Mouse (Mus musculus): Measurements from ENCODE around the gene Hoxc9.

Gene Hoxc9

DNA sequence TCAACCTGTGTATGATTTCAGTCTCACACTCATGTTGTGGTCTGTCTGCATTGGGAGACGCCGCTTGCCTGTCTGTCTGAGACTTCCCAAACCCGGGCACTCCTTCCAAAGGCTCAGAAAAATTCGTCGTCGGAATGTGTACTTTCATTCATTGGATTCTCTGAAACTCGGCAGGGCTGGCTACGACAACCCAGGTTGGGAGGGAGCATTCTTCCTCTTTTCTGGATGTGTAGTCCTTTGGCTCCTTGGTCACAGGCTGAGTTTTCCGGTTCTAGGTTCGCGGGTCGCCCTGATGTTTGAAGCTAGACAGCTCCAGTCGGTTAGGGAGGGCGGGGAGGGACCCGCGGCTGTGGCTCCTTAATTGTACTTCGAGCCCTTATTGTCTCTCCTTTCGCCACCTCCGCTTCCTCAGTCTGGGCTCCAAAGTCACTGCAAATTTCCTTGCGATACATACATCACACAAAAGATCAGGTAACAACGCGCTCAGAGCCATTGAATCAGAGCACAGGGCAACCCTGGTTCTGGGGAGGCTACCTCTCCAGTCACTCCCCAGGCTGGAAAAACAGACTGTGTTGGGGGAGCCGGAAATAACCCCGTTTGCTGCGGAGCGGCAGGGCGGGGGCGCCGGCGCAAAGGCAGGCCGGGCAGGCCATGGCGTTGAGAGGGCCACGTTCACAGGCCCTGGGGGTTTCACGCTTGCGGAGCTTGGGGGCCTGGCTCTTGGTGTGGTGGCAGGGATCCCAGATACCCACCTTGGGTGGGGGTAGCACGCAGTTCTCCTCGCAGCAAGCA lies 588 bp downstream of the Hoxc9 start:
- DNase-seq (ENCODE audit: low read depth, low spot score), result no peak

DNA sequence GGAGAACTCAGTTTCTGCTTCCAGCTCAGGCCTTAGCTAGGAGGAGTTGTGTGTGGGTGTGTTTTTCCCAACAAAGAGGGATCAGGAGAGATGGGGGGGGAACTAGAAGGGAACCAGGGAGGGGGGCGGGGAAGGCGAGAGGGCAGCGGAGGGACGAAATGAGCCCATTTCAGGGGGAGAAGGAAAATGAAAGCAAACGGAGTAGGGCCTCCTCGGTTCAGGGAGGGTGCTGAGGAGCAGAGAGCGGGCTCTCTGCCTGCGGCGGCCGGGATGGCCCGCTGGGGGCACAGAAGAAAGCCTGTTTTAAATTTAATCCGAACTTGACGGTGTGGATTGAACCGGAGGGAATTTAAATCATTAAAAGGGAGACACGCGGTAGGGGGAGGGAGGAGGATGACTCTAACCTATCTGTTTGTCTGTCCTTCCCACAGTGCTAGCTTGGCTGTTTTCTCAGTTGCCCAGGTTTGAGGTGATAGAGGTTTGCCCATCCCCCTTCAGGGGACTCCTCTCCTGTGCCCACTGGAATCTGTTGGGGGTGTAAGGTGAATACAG lies 1.3 kb downstream of the Hoxc9 start:
- DNase-seq (ENCODE audit: low read depth, low spot score), result no peak

DNA sequence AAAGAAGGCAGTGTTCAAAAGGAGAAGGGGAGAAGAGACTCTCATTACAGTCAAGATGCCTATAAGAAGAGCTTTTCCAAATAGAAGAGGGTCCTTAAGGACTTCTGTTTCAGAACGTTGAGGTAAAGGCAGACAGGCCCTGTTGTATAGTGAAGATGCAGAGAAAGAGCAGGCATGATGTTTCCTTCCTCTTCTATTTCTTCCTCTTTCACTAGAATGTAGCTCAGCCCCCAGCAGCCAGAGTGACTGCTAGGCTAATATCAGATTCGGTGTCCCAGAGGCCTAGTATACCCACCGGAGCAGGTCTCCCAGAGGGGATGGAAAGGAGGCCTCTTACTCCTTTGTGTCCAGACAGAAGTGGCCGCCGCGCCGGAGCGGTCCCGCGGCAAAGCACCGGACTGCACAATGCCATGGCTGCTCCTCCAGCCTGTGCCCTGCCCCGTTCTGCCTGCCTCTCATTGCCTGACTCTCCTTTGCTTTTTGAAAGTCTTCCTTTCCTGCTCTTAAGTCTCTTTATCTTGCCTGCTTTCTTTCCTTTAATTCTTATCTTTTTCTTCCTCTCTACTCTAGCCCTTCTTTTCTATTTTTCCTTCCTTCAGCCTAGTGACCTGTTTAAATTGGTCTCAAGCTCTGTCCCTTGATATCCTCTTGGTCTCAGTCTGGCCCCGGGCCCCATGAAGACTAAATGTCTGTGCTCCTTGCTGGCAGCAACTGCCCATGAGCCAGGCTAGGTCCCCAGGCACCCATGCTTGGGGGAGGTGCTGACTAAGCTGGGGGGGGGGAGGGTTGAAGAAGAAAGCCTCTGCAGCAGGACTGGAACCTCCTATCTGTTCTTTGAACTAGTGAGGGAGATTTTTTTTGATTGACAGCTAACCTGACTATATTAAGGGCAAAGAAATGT lies 2.6 kb downstream of the Hoxc9 start:
- DNase-seq (ENCODE audit: low read depth, low spot score), result no peak

DNA sequence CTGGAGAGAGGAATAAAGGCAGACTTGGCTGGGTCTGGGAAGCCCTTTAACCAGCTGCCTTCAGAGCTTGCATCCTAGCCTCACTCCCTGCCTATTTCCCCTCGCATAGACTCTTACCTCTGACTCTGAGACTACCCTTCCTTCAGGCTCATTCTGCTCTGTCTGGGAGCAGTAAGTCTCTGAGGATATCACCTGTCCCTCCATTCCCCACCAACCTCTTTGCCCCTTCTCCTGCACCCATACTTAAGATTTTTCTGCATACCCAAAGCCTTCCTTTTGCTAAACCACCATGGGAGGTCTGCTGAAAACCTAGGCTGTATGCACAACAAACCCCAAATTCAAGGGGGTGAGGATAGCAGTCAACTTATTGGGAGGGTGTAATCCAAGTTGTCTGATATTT lies 3.7 kb downstream of the Hoxc9 start:
- no peak for DNase-seq (ENCODE audit: low read depth, low spot score)

DNA sequence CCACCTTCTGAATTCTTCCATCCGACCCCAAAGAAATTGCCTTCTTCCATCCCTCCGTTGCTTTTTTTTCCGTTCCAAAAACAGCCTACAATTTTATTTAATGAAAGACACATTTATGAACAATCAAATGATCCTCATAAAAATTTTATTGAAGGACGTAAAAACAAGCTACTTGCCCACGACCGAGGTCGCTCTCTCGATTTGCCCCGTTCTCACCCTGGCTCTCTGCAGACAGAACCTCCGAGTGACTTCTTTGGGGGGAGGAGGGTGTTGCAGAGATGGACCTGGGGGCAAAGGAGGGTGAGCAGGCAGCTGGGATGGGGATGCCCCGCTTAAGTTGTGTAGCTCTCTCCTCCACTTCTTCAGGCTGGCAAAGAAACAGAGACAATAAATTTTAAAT lies 4.1 kb downstream of the Hoxc9 start:
- DNase-seq (ENCODE audit: low read depth, low spot score), result no peak

DNA sequence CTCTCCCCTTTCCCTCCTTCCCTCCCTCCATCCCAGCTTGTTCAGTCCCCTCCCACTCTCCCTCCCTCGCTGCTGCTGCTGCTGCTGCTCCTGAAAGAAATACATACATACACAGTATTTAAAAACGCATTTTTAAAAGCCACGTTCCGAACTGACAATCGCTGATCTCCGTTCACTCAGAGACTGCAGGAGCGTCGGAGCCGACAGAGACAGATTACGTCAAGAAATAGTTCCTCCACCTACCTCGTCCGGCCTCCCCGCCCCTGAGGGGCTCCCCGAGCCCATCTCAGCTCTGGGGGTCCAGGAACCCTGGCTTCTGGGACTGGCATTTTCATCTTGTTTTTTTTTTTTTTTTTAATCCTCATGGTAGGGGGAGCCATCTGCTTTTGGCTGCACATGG lies 4.7 kb downstream of the Hoxc9 start:
- DNase-seq (ENCODE audit: low read depth, low spot score), result no peak

DNA sequence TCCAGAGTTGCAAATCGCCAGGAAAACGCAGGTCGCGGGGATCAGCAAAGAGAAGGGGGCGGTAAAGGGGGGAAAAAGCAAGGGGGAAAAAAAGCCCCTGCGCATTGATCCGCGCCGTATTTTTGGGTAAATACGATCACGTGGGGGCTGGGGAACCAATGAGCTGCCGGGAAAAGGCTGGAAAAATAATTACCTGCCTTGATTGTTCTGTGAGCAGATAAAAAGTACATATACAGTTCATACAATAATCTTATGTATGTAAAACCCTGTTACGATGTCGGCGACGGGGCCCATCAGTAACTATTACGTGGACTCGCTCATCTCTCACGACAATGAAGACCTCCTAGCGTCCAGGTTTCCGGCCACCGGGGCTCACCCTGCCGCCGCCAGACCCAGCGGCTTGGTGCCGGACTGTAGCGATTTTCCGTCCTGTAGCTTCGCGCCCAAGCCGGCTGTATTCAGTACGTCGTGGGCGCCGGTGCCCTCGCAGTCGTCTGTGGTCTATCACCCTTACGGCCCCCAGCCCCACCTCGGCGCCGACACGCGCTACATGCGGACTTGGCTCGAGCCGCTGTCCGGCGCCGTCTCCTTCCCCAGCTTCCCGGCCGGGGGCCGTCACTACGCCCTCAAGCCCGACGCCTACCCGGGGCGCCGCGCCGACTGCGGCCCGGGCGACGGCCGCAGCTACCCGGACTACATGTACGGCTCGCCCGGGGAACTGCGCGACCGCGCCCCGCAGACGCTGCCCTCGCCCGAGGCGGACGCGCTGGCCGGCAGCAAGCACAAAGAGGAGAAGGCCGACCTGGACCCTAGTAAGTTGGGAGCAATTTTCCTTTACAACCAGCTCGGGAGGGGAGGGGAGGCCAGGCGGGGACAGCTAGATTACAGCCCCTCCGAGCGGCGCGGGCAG lies 5.4 kb downstream of the Hoxc9 start:
- DNase-seq (ENCODE audit: low read depth, low spot score), result no peak

- DNase-seq (ENCODE audit: low read depth, low spot score), result no peak
Measured at GRCm38 (mm10) chr15:102983716-102984115, 7.5 kb downstream of the Hoxc9 start.

- DNase-seq (ENCODE audit: low read depth, low spot score), result no peak
Measured at GRCm38 (mm10) chr15:102984521-102984920, 8.3 kb downstream of the Hoxc9 start.

DNA sequence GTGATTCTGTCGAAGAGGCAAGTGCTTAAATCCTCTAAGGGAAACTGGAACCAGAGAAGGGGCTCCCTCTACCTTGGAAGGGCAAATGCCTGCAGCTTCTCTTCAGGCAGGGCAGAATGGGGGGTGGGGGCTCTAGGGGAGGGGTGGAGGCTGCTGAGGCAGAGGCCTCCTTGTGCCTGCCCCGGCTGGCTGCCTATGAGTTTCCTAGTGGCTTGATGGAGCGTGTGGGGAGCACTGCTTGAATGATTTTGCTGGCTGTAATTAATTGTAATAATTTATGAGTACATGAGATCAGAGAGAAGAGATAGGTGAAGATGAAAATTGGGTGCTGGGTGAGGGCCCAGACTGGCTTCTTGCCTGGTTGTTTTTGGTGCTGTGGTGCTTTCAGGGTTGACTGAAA lies 8.7 kb downstream of the Hoxc9 start:
- no peak for DNase-seq (ENCODE audit: low read depth, low spot score)

GRCm38 (mm10) chr15:102987124-102987833 lies 11.0 kb downstream of the Hoxc9 start:
- peak; percentile 92 for DNase-seq (ENCODE audit: low read depth, low spot score)

GRCm38 (mm10) chr15:102988078-102988477 lies 11.8 kb downstream of the Hoxc9 start:
- no peak for DNase-seq (ENCODE audit: low read depth, low spot score)

DNA sequence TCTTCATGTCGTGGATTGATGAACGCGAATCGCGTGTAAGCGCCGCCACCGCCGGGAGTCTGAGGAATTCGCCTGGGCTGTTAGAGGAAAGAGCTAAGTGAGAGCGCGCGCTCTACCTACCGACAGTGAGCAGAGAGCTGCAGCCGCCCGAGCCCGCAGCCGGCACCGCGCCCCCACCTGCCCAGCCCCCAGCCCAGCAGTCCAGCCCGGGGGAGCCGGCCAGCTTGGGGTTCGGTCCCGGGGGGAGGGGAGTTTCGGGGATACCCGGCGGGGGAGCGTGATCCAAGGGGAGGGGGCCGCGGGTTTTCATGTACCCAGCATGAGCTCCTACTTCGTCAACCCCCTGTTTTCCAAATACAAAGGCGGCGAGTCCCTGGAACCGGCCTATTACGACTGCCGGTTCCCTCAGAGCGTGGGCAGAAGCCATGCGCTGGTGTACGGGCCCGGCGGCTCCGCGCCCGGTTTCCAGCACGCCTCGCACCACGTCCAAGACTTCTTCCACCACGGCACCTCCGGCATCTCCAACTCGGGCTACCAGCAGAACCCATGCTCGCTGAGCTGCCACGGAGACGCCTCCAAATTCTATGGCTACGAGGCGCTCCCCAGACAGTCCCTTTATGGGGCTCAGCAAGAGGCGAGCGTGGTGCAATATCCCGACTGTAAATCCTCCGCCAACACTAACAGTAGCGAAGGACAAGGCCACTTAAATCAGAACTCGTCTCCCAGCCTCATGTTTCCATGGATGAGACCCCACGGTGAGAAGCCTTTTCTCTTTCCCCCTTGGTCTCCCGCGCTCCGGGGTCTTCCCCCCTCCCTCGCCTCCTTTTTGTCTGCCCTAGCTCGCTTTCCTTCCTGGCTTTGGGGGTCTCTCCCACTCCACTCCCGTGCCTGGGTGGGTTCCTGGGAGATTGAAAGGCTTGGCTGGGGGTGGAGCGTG lies 14.5 kb downstream of the Hoxc9 start, which contains the start of gene Hoxc8:
TSS of gene Hoxc8 (plus strand) at position 147 of the 937 bp plus-strand sequence.
- no peak for DNase-seq (ENCODE audit: low read depth, low spot score)

- DNase-seq (ENCODE audit: low read depth, low spot score), result no peak
Measured at GRCm38 (mm10) chr15:102991782-102992181, 15.5 kb downstream of the Hoxc9 start.

DNA sequence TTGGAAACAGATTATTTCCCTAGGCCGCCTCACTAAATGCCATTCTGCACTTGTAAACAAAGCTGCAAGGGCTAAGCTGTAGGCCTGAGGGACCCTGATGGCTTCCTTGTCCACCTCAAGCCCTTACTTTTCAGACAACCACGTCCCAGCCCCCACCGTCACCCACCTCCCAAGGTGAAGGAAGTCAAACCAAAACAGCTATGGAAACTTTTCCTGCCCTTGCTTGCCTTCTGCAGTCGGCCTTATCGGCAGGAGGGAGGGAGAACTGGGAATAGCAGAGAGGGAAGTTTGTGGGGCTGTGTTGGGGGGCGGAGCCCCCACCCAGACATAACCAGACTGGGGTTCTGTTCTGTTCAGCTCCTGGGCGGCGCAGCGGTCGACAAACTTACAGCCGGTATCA lies 16.0 kb downstream of the Hoxc9 start:
- DNase-seq (ENCODE audit: low read depth, low spot score), result no peak

DNA sequence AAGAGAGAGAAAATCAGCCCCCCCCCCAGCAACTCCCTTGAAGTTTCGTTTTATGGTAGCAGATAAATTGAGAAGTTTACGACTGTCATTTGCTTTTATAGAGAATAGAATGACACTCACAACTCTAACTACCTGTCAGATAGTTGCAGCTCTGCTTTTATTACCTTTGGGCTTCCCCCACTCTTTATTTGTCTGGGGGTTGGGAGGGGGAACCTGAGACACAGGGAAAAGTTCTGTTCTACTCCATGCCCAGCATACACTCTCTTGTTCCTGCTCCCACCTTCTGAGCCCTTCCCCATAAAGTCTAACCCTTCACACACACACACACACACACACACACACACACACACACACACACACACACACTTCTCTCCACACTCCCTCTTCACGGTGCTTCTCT lies 16.6 kb downstream of the Hoxc9 start:
- no peak for DNase-seq (ENCODE audit: low read depth, low spot score)

GRCm38 (mm10) chr15:102996548-102996947 lies 20.3 kb downstream of the Hoxc9 start:
- no peak for DNase-seq (ENCODE audit: low read depth, low spot score)

DNA sequence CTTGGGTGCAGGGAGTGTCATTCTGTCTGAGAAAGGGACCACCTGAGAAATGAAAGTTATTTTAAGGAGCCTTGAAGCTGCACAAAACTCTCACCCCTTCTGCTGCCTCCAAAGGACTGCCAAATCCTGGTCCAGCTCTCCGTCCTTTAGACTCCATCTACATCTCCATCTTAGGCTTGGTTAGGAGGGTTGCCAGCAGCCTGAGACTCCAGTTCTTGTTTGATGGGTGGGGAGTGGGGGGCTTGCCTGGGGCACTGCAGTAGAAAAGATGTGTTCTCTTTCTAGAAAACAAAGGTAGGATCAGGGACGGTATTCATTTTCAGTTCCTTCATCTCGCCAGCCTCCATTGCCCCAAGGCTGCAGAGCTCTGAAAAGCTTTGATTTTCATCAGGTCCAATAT lies 21.2 kb downstream of the Hoxc9 start:
- DNase-seq (ENCODE audit: low read depth, low spot score), result no peak

DNA sequence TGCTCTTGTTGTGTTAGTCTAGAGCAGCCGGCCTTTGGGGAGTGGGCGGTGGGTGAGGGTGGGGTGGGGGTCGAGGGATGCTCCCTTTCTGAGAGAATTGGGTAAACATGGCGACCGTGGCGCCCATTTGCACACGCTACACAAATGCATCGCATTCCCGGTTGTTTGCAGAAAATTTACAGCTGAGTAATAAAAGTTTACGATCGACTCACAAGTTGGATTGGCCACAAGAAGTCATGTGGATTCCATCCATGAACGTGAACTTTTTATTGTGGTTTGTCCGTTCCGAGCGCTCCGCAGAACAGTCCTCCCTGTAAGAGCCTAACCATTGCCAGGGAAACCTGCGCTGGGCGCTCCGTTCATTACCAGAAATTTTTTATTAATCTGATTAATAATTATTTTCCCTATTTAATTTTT lies 21.7 kb downstream of the Hoxc9 start, which contains the start of gene Hoxc6:
TSS of gene Hoxc6 (plus strand) at position 319 of the 417 bp plus-strand sequence.
- DNase-seq (ENCODE audit: low read depth, low spot score), result no peak
